Mouse (Mus musculus) spleen, adult 2 months (tissue): ENCODE results near the gene Cc2d1a.

Source experiments
- CTCF ChIP-seq: fragments of 200-500 bp; IDR thresholded peaks from 2 replicates; pipeline ENCODE4 v1.5.1; 2011; ENCODE audit warnings: mild to moderate bottlenecking, inconsistent platforms; ENCODE audit not compliant: insufficient read depth, insufficient read length, insufficient replicate concordance; ENCODE audit errors: extremely low read depth
- POLR2A ChIP-seq: fragments of 200-500 bp; IDR thresholded peaks from 2 replicates; pipeline ENCODE4 v1.6.1; 2011; ENCODE audit warnings: low read depth, low read length, inconsistent platforms

- TF ChIP-seq POLR2A (no peak), CTCF (no peak)
These were observed 42.6 kb upstream of the Cc2d1a start for GRCm38 (mm10) chr8:84190191-84190867.
